Comparison of ENCODE assay signal across 13 mouse cellular contexts in genomic region chr7:84285790-84286189, GRCm38 (mm10).
"Had no signal": no experiment of that assay in that cellular context is flagged by ENCODE, and none has a peak within 500 bp of the region (broad histone marks: within the 10 kb centered on the region; RNA-seq: fewer than 3 reads in every experiment).

No protein-coding gene starts in this region.

- ATAC-seq: midbrain, embryonic 16.5 days had no signal

- H3K27me3 ChIP-seq: limb, embryonic 13.5 days; midbrain, embryonic 12.5 days had no signal

- H3K27ac ChIP-seq: limb, embryonic 13.5 days; liver, embryonic 14.5 days; midbrain, embryonic 12.5 days had no signal

- H3K9ac ChIP-seq: limb, embryonic 13.5 days; liver, embryonic 14.5 days; midbrain, embryonic 12.5 days had no signal

- DNase-seq: kidney, adult 18-20 months; kidney, postnatal 10 days; kidney, postnatal 4 days; left cerebral cortex, postnatal 4 days; lung, adult 18-20 months; right cerebral cortex, postnatal 4 days; spleen, adult 18-20 months; thymus, adult 18-20 months; thymus, postnatal 14 days had no signal

- H3K4me1 ChIP-seq: limb, embryonic 13.5 days; midbrain, embryonic 12.5 days had no signal

- H3K9me3 ChIP-seq: limb, embryonic 13.5 days; midbrain, embryonic 12.5 days had no signal

- H3K4me2 ChIP-seq: limb, embryonic 13.5 days; midbrain, embryonic 12.5 days had no signal

- H3K4me3 ChIP-seq: limb, embryonic 13.5 days; midbrain, embryonic 12.5 days had no signal
